Mouse (Mus musculus) gastrocnemius, postnatal 4 days (tissue): ENCODE measurements around the gene Snap47. TPM values are rescaled to one million over a fixed set of nuclear protein-coding genes. Genes with fewer than 3 reads are reported as not detected.

Experiments used
- DNase-seq, 2 experiments: peaks; one replicate each; pipeline ENCODE4 v3.0.0; 2021 to 2022; ENCODE audit warnings: low spot score in 2 of 2, mixed read lengths in 2 of 2
- long read RNA-seq, 2 experiments: library from polyadenylated mRNA; stranded (forward); transcript quantifications; one replicate each; pipeline ENCODE4 v2.0.0; 2021
- total RNA-seq, 2 experiments: library from RNA; stranded (reverse); gene quantifications; 2 replicates each; pipeline ENCODE4 v1.2.3; 2021

Gene Snap47
- total RNA-seq = 10 to 100 TPM; 34.8 to 40.9 TPM
- long read RNA-seq, experiment 1, transcript Snap47-201 (5 exons, 1,896 nt) = major isoform, 55 of 66 reads
- long read RNA-seq, experiment 1, partial matches to known transcripts = 3 of 66 reads
- long read RNA-seq, experiment 1, other reads (novel, unspliced or antisense) = 8 of 66 reads
- long read RNA-seq, experiment 2, transcript Snap47-201 (5 exons, 1,896 nt) = major isoform, 68 of 79 reads
- long read RNA-seq, experiment 2, partial matches to known transcripts = 0 of 79 reads
- long read RNA-seq, experiment 2, other reads (novel, unspliced or antisense) = 11 of 79 reads

DNA sequence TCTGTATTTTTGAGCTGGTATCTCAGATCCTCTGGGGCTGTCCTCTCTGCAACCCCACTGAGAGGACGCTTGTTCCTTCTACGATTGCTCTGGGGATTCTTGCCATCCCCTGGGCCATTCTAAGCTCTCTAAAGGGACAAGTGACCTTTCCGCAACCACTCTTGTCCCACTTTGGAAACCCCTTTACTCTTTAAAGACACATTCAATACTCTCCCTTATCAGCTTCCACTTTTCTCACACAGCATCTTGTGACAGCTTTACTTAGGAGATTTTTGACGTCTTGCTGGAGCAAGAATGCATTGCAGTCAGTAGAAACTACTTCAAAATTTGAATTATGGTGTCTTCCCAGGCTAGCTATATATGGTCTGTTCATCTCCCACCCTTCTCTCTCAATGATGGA lies at the start of gene Snap47:
Gene Snap47, minus strand, starts transcription at position 101 of the 400 bp plus-strand sequence.
- DNase-seq = no peak

DNA sequence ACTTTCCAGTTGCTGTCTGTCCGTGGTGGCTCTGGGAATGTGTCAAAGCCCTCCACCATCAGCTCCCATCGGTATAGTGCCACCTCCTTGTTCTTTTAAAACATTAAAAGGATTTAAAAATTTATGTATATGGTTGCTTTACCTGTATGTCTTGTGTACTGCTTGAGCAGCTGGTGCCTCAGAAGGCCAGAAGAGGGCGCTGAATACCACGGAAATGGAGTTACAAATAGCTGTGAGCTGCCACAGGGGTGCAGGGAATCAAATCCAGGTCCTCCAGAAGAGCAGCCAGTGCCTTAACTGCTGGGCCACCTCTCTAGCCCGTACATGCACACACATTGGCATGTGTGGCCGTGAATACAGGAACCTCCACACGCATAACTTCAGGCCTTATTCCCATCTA lies 46.8 kb upstream of the Snap47 start:
- no peak for DNase-seq

DNA sequence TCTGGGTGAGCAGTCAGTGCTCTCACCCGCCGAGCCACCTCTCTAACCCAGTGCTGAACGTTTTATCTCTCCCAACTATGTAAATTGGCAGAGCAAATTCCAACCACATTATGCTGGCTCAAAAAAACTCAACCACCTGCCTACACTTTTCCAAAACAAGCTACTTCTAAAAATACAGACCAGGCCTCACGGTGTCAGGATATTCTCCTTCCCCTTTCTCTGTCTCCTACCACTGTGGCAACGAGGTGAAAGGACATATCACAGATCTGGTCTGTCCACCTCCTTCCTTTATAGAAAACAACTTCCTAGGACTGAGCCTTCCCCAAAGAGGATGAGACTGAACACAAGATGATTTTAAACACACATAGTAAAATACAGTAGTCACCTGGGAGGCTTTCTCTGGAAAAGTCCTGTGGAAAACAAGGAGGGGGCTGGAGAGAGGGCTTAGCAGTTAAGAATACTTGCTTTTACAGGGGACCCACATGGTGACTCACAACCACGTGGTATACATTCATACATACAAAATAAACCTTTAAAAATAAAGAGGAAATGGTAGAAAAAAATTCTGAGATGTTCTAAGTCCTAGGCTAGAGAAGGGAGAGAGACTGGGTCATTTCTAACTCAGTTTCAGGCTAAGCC lies 45.8 kb upstream of the Snap47 start:
- DNase-seq = no peak

DNA sequence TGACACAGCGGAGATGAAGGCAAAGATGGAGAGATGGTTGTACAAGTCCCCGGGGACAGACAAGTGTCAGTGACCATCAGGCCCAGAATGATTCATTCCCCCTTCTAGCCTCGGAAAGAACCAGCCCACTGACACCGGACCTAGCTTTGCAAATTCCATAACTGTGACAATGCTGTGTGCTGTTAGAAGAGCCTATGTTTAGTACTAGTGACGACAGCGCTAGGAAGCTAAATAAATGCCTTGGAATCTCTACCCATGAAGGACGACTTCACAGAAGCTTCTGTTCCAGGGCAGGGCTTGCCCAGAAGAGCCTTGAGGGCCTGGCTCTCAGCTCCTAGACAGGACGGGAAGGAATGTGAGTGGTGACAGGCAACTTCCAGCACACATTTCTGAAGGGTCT lies 35.2 kb upstream of the Snap47 start:
- no peak for DNase-seq

DNA sequence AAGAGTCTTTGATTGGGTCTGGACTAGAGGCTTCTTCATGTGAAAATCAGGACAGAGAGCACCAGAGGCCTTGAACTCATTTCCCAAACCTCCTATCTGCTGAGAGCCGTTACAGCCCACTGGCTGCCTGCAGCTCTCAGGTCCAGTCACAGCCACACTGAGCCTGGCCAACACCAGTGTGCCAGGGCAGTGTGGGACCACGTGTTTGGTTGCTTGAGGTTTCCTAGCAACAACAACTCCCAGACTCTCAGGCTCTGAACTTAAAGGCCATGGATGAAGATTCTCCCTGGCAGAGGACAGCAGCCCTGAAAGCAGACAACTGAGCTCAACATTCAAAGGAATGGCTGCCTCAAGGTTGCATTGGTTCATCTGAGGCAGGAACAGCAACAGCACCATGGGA lies 34.7 kb upstream of the Snap47 start:
- no peak for DNase-seq

DNA sequence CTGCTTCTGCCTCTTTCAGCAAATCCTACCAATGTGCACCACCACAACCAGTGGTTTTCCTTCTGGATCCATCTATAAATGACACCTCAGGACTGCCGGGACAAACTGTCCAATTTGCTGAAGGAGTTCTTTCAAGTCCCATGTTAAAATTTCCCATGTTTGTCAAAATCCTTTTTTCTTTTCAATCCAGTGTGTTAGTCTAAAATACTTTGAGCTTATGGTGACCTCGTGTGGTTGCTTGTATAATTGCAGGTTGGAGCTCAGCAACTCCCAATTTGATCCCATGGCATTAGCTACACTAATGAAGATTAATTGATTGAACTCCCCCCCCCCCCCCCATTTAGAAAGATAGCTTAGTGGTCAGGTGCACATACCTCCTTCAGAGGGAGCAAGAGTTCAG lies 32.2 kb upstream of the Snap47 start:
- no peak for DNase-seq

DNA sequence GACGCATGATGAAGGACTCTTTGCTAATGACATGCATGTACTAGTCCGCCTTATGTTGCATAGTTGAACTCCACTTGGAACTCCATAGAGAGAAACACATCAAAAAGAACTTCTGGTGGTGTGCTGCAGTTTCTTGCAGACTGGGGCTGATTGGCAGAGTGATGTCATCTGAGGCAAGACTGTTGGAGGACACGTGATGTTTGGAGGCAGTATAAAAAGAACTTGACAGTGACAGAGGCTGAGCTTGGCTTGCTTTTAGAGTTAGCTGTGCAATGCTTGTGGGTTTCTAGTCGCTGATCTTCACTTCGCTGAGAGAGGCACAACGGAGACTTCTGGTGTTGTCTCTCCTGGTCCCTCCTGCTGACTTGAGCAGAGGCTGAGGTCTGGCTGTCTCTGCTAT lies 26.3 kb upstream of the Snap47 start:
- DNase-seq = no peak

DNA sequence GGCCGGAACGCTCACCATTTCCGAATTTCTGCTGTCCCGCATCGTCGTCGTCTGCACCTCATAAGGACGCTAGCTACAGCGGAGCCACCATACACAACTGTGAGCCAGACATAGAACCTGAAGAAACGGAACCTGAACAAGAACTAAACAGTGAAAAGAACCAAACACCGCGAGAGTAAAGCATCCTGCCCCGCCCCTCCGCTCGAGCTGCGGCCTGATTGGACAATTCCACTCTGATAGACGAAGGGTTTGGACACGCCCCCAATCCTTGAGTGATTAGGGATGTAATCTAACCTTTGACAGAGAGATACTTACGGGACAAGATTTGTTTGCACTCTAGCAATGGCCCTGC lies 21.3 kb upstream of the Snap47 start, which contains the start of gene Zfp867:
Gene Zfp867, minus strand, starts transcription at position 149 of the 352 bp plus-strand sequence.
- DNase-seq = peak; percentile 82 to 89

DNA sequence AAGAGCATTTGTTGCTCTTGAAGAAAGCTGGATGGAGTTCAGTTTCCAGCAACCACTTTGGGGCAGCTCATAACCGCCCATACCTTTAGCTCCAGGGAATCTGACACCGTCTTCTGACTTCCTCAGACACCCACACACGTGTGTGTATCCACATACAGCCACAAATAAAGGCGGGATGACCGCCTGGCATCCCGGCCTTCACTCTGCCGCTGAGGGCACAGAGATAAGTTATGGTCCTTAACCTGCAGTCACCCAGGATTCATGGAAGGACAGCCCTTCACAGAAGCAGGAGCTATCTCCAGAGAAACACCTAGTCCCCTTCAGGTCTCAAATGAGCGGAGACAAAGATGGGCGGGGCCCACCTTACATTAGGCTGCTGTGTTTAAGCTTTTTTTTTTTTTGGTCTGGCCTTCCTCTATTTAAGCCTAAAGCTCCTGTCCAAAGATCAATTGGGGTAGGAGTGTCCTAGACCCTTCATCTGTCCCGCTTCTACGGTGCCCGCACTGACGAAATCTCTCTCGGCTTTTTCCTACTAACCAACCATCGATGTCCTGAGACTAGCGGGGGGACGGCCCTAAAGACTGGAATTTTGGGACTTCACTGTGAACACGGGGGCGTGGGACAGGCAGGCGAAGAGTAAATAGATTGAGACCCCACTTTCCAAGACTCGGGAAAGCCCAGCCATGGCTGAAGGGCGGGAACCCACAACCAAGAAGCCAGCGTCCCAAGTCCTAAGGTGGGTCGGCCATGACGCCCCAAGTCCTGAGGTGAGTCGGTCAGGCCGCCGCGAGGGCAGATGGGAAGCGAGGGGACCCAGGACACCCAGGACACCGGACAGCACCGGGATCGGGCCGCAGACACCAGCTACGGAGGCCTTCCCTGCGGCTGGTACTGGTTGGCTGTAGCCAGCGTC lies 20.7 kb upstream of the Snap47 start:
- DNase-seq = no peak

DNA sequence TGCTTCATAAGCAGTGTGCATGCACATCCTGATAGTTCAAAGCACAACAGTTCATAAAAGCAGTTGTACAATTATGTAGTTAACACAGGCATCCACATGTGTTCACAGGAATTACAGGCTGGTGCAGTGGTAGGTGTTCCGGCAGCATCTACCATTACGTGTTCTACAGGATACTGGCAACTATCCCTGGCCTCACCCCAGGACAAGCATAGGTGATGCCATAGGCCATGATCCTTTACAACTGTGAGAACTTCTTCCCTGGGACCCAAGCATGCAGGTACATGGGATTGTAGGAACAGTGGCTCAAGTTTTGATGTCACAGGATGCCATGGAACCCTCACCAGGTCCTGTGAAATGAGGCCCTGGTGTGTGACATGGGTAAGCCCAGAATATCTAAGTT lies 9.5 kb upstream of the Snap47 start:
- DNase-seq = no peak

DNA sequence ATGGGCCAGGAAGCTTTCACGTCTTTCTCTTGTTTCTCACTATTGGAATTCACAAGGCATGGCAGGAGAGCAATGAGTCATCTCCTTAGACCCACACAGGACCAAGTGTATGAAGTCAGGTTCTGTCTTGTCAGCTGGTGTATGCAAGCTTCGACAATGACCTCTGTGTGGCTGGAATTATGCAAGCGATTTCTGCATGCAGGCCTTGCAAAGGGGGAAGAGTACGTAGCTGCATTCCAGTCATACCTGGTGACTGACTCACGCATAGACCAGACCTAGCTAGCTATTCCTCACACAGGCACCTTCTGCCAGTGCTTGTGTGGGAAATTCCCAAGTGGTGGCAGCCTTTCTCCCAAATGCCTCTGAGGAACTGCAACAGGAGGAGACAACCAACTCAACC lies 8.0 kb upstream of the Snap47 start:
- DNase-seq = no peak

DNA sequence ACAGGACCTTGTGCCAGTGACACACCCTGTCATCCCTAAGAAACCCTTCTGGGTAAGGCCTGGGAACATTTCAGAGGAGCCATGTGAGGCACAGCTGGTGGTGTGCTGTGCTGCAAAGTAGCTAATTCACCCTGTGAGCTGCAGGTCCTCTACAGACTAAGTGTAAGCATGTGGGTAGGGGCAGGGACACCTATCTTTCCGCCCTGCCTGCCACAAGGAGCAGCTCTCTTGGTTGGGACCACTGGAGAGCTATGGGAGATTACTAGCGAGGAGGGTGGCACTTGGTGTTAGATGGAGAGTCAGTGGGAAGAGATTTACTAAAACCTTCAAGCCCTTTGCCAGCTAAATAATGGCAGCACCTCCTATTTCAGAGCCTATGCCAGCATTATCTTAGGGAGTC lies 5.9 kb upstream of the Snap47 start:
- DNase-seq = no peak

DNA sequence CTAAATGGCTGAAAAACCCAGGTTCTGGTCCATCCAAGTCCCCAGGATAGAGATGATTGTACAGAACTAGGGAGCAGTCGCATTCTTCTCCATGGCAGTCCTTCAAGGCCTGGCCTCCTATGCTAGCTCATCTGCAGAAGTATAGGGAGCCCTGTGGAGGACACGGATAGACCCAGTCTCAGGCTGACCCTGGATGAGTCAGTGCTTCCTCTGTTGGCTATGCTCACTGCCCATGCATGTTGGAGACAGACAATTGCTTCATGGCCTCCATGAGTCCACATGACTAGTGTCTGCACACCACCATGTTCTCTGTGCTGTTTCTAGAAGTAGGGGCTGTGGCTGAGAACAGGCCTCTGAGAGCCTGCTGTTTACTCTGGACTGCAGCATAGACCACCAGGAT lies 5.4 kb upstream of the Snap47 start:
- DNase-seq = no peak

DNA sequence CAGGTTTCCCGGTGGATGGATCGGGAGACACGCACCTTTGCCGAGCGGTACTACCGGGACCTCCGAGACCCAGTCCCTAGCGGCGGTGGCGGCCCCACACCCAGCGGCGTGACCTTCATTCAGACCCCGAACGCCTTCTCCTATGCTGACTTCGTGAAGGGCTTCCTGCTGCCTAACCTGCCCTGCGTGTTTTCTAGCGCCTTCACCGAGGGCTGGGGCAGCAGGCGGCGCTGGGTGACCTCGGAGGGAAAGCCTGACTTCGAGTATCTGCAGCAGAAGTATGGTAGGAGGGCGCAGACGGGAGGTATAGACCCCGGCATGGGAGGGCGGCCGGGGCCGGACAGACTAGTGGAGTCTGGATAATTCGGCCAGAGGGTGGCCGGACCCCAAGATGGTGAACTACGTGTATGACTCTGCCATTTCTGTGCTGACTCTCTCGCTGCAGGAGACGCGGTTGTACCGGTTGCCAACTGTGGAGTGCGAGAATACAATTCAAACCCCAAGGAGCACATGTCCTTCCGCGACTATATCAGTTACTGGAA lies 685 bp downstream of the Snap47 start:
- DNase-seq = no peak

DNA sequence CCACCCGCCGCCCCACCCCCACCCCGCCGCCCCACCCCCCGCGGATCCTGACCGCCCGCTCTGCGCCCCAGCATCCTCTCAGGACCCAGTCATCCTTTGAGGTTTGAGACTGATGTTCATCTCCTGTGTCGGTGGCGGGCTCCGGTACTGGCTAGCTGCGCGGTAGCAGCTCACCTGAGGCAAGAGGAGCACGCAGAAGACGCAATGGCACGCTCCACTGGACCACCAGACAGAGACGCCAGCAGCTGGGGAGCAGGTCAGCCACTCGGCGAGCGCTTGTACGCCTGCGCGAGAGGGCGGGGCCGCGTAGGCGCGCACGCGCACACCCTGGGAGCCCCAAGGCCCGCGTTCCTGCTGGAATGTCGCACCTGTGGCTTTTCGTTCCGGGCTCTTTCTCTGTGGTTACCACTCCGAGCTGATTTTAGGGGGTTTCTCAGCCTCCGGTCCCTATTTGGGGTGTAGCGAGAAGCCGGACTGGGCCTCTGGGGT lies 1.2 kb downstream of the Snap47 start, which contains the start of gene Jmjd4:
Gene Jmjd4, plus strand, starts transcription at position 305 of the 489 bp plus-strand sequence.
- peak; percentile 83 to 87 for DNase-seq

DNA sequence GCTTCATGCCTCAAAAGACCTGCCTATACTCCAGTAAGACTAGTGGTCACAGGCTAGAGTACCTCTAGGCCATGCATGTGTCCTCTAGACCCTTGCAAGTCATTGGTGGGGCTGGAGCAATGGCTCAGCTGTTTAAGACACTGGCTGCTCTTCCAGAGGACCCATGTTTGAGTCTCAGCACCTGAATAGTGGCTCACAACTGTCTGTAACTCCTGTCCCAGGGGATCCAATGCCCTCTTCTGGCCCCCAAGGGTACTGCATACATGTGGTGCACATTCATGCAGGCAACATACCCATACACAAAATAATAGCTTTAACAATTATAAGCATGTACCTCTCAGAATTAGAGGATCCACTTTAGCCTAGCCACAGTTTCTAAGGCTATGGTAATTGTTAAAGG lies 7.9 kb downstream of the Snap47 start:
- no peak for DNase-seq

DNA sequence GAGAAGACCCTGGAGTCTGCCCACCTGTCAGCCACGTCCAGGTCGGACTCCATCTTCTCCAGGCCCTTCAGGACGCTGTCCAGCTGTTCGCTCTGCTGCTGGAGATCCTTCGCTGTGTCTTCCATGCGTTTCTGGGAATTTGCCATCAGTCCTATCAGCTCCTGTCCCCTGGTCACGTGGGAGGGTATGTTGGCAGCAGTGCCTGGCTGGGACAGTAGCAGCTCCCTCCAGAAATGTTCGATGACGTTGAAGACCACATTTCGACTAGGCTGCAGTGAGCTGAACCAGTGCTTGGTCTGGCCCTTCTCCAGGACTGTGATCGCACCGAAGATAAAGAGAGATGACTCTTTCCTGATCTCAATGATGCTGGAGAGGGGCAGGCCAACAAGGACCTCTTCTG lies 13.0 kb downstream of the Snap47 start:
- no peak for DNase-seq

DNA sequence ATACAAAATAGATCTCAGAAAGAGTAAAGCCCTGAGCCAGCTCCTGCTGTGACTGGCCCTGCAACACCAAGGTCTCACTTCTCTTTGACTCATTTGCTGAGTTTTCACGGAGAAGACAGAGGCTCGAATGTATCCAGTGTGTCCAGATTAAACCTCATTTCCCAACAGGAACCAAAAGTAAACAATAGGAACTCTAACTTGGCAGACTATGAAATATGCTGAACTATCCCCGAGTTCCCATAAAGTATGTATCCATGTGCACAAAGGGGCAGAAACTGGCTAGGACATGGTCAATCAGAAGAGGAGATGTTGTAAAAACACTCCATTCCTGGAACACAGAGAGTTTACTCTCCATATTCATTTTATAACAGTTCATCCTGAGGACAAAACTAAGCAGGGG lies 18.7 kb downstream of the Snap47 start:
- DNase-seq = no peak

DNA sequence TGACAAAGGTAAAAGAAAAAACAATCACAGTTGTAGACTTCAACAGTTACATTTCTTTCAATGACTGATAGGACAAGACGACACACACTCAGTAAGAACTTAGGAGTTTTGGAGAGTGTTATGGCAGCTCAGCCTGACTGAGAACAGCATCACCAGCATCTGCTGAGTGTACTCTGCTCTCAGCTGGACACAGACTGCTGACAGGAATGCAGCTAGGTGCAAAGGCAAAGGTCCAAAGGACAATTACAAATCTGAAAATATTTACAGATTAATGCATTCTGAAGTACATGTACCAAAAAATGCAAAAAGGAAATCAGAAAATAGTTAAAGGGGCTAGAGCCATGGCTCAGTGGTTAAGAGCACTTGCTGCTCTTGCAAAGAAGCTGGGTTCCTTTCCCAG lies 21.0 kb downstream of the Snap47 start:
- DNase-seq = no peak

DNA sequence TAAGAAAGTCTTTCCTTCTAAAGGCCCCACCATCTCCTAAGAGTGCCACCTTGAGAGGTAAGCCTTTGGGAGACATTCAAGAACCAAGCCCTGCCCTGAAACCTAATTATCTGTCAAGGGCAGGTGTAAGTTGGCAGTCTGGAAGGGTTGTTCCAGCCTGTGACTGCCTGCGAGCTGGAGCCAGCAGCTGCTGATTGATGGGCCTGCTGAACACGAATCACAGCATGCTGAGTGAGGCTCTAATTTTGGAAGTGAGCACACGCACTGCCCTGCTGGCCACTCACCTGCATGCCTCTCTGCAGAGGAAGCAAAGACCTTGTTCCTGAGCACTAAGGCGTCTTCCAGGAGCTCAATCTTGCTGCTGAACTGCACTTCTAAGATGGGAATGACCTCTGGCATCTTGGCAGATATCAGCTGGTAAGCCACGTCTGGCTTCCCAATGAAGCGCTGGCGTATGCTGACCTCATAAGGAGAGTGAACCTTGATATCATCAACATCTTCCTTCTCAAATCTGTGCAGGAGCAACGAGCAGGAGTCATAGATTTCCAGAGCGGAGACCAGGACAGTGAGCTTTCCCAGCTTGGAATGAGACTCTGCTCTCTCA lies 22.8 kb downstream of the Snap47 start:
- no peak for DNase-seq

DNA sequence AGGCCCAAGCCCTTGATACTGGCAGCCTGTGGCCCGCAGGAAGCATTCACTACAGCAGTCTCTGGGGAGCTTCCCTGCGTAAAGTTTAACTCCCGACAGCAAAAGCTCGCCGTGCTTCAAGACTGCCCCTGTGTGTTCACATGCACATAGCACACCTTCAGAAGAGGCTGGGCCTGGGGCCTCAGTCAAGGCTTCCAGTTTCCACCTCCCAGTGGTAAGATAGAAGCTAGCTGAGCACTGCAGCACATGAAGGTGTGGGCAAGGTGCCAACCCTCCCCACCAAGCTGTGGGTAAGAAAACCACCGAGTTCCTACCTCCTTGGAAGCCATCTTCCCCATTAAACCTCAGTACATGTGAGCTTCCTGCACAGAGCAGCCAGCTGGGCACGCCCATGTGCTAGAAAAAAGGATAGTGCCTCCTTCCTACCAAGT lies 25.3 kb downstream of the Snap47 start:
- DNase-seq = peak in 1 of 2 experiments; percentile 37
